Comparison of ENCODE assay signal across 8 mouse cellular contexts in the genomic region with DNA sequence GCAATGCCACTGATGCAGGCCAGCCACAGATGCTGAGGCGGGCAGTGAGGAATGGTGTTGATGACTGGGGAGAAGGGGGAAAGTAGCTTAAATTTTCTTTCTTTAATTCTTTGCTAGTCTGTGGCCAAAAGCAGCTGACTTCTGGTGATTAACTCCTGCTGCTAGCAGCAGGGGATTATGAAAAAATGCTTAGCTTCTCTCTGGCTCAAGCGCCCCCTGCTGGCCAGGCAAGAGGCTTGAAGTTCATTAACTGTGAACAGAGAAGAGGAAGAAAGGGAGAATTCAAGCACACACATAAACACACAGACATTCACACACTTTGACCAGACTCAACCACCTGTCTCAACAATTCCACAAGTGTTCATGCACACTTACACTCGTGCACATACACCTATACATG.
DNase-seq lines count a peak whose midpoint lies in the region; ATAC-seq lines count a peak whose summit lies in the region.

No protein-coding gene starts in this region.

- no peak for ATAC-seq in cerebellum, adult (ENCODE audit: insufficient number of reproducible peaks, low FRiP score, low TSS enrichment)

- DNase-seq in cerebellum, adult 18-20 months: peak; percentile 5 to 7
- DNase-seq in layer of hippocampus, adult 11-12 months (ENCODE audit: low spot score): peak; percentile 23
- DNase-seq in layer of hippocampus, adult 9-10 months (ENCODE audit: low spot score): no peak
- DNase-seq in WW6 (ENCODE audit: low read depth, low spot score): peak; percentile 18
- DNase-seq in forelimb bud, embryonic 11.5 days (ENCODE audit: low read depth, low spot score): peak; percentile 57
- peak; percentile 53 for DNase-seq in lung, postnatal 14 days
- DNase-seq in urinary bladder, postnatal 25 days (ENCODE audit: low spot score): no peak

Comparison
In these comparisons a context has a peak if more than half of its experiments do, and no peak if none do; other contexts are left out.
1. DNase-seq: peak in cerebellum, adult 18-20 months (2 of 2), layer of hippocampus, adult 11-12 months (single experiment), WW6 (single experiment), forelimb bud, embryonic 11.5 days (single experiment) and lung, postnatal 14 days (single experiment); none in layer of hippocampus, adult 9-10 months (single experiment) and urinary bladder, postnatal 25 days (single experiment).